Mouse (Mus musculus) heart, embryonic 16.5 days (tissue): ENCODE data around the gene Mesp2. TPM values are rescaled to one million over a fixed set of nuclear protein-coding genes. Genes with fewer than 3 reads are reported as not detected.

Experiments used
- polyA plus RNA-seq: library from polyadenylated mRNA; unstranded; fragments of >200 nt; fragmentation: Nextera tagmentation; extraction: Ambion mirVana; gene quantifications from 2 replicates; pipeline ENCODE4 v1.2.1, GENCODE M21; 2015

Mesp2 gene
- polyA plus RNA-seq, 1 experiment from 2014 or later, result 0.18 TPM

Other genes with a start within 250 kb of the Mesp2 start
- gene Rhcg, start 193.1 kb upstream of the Mesp2 start, polyA plus RNA-seq, result 0.20 and 0.21 TPM in 2 replicates
- 4.1 and 4.6 TPM in 2 replicates for gene Ticrr, start 150.5 kb upstream of the Mesp2 start, polyA plus RNA-seq
- 1.5 and 1.8 TPM in 2 replicates for gene Kif7, start 95.0 kb upstream of the Mesp2 start, polyA plus RNA-seq
- gene Plin1, start 77.8 kb upstream of the Mesp2 start, polyA plus RNA-seq, result not detected in 2 replicates
- gene Pex11a, start 67.6 kb upstream of the Mesp2 start, polyA plus RNA-seq, result 6.9 TPM in 2 replicates
- 0.32 and 0.49 TPM in 2 replicates for gene Wdr93, start 67.6 kb upstream of the Mesp2 start, polyA plus RNA-seq
- not detected in 2 replicates for gene Mesp1, start 16.9 kb upstream of the Mesp2 start, polyA plus RNA-seq
- gene Anpep, start 50.3 kb downstream of the Mesp2 start, polyA plus RNA-seq, result 9.1 and 19.1 TPM in 2 replicates
- gene Ap3s2, start 109.9 kb downstream of the Mesp2 start, polyA plus RNA-seq, result 22.2 and 23.6 TPM in 2 replicates
- gene Arpin, start 124.6 kb downstream of the Mesp2 start, polyA plus RNA-seq, result 28.2 and 29.3 TPM in 2 replicates
- gene Zfp710, start 214.1 kb downstream of the Mesp2 start, polyA plus RNA-seq, result 12.4 and 12.6 TPM in 2 replicates